Mouse (Mus musculus): ENCODE measurements around the gene Sem1. TPM values are rescaled to one million over a fixed set of nuclear protein-coding genes. Genes with fewer than 3 reads are reported as not detected.

The Sem1 gene
- polyA plus RNA-seq, 2 experiments, result 53.7 to 141 TPM

DNA sequence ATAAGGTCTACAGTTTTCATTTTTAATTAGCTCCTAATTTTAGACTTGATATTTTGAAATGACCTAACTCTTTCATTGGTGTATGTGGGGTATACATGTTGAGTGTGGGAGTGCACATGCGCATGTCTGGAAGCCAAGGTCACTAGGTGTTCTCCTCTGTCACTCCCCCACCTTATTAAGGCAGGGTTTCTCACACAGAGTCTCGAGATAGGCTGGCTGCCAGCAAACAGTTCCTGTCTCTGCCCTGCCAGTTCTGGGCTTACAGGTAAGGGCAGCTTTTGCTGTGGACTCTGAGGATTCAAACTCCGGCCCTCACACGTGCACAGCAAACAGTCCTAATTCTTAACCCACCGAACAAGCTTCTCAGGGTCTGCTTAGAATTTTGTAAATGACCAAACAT is 14.8 kb downstream of the Sem1 start:
- H3K4me3 ChIP-seq (ENCODE audit: insufficient read depth in 1 of 2, low read depth in 2 of 2, low read length in 2 of 2), result no peak overlapping the region
- DNase-seq (ENCODE audit: low read depth in 3 of 3, low spot score in 3 of 3) (no peak), ATAC-seq (ENCODE audit: insufficient read depth) (no peak)
- H3K27ac ChIP-seq, result no peak overlapping the region
- no peaks in the 10 kb centered on the region for H3K36me3 ChIP-seq (replicated peaks; ENCODE audit: control insufficient read depth, insufficient read depth, low read depth)
- H3K4me1 ChIP-seq (replicated peaks; ENCODE audit: control insufficient read depth in 2 of 2, insufficient read depth in 2 of 2, low read length in 1 of 2), result peaks cover 0 to 8% of the 10 kb centered on the region in 2 experiments; a peak in 3 of 4 replicates
- H3K4me2 ChIP-seq (ENCODE audit: low read depth), result no peak overlapping the region
- no peaks in the 10 kb centered on the region for H3K9me3 ChIP-seq (ENCODE audit: control insufficient read depth, low read length)
- TF ChIP-seq EP300 (IDR thresholded peaks at IDR 0.05; ENCODE audit: low read depth) (no peak), CTCF (IDR thresholded peaks at IDR 0.05; ENCODE audit: low read depth) (no peak)
- no peaks in the 10 kb centered on the region for H3K27me3 ChIP-seq (ENCODE audit: control insufficient read depth, insufficient read depth, low read length)
- H3K9ac ChIP-seq (replicated peaks), result no peak overlapping the region
- 71% methylated on average over 5 of the region's 5 CpGs for WGBS (ENCODE audit: insufficient replicate concordance)

DNA sequence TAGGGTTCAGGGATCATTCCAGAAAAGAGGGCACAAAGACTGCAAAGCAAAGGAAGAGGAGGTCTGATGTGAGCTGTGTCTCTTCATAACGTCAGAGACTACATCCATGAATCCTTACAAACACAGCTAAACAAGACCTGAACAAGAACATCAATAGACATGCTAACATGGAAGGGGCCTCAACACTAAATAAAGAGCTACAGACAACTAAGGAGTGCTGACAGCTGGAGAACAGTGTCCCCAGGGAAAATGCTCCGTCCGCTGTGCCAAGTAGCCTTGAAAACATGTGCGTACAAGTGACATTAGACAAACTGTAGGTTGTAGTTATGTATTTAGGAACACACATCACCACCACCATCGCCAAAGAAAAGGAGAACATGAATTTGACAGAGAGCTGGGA is 15.7 kb downstream of the Sem1 start:
- H3K9me3 ChIP-seq (ENCODE audit: control insufficient read depth, low read length), result no peaks in the 10 kb centered on the region
- TF ChIP-seq CTCF (IDR thresholded peaks at IDR 0.05; ENCODE audit: low read depth), result no peak
- TF ChIP-seq EP300 (IDR thresholded peaks at IDR 0.05; ENCODE audit: low read depth), result no peak
- no peaks in the 10 kb centered on the region for H3K36me3 ChIP-seq (replicated peaks; ENCODE audit: control insufficient read depth, insufficient read depth, low read depth)
- no peak overlapping the region for H3K27ac ChIP-seq
- DNase-seq (ENCODE audit: low read depth in 3 of 3, low spot score in 3 of 3) (no peak), ATAC-seq (ENCODE audit: insufficient read depth) (no peak)
- H3K4me3 ChIP-seq (ENCODE audit: insufficient read depth in 1 of 2, low read depth in 2 of 2, low read length in 2 of 2), result no peak overlapping the region
- H3K4me1 ChIP-seq (replicated peaks; ENCODE audit: control insufficient read depth in 2 of 2, insufficient read depth in 2 of 2, low read length in 1 of 2), result peaks cover 0 to 8% of the 10 kb centered on the region in 2 experiments; a peak in 3 of 4 replicates
- no peak overlapping the region for H3K9ac ChIP-seq (replicated peaks)
- H3K4me2 ChIP-seq (ENCODE audit: low read depth), result no peak overlapping the region
- 80% methylated on average over 5 of the region's 5 CpGs for WGBS (ENCODE audit: insufficient replicate concordance)
- H3K27me3 ChIP-seq (ENCODE audit: control insufficient read depth, insufficient read depth, low read length), result no peaks in the 10 kb centered on the region

DNA sequence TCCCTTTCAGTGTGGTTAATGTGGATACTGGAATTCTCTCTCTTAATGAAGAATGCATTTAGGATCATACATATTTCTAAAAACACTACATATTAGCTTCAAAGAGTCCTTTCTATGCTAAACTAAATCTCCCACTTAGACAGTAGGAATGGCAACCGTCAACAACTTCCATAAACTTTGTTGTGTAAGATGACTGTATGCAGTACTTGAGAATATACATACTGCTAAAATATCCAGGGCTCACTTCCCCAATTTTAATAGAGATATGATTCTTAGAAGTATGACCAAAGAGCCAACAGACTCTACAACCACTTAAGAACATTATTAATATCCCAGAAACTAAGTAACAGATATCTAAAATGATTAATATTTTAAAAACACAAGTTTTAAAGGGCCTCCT is 20.8 kb downstream of the Sem1 start:
- no peak for TF ChIP-seq CTCF (IDR thresholded peaks at IDR 0.05; ENCODE audit: low read depth)
- TF ChIP-seq EP300 (IDR thresholded peaks at IDR 0.05; ENCODE audit: low read depth), result no peak
- Histone ChIP-seq H3K27ac (no peak overlapping the region), H3K4me2 (ENCODE audit: low read depth) (no peak overlapping the region), H3K9ac (replicated peaks) (no peak overlapping the region), H3K36me3 (replicated peaks; ENCODE audit: control insufficient read depth, insufficient read depth, low read depth) (no peaks in the 10 kb centered on the region), H3K4me1 (replicated peaks; ENCODE audit: control insufficient read depth in 2 of 2, insufficient read depth in 2 of 2, low read length in 1 of 2) (peaks cover 0 to 5% of the 10 kb centered on the region in 2 experiments; a peak in 2 of 4 replicates), H3K4me3 (ENCODE audit: insufficient read depth in 1 of 2, low read depth in 2 of 2, low read length in 2 of 2) (no peak overlapping the region), H3K9me3 (ENCODE audit: control insufficient read depth, low read length) (no peaks in the 10 kb centered on the region), H3K27me3 (ENCODE audit: control insufficient read depth, insufficient read depth, low read length) (no peaks in the 10 kb centered on the region)
- 80% methylated on average over 1 of the region's 1 CpGs for WGBS (ENCODE audit: insufficient replicate concordance)
- ATAC-seq (ENCODE audit: insufficient read depth) (no peak), DNase-seq (ENCODE audit: low read depth in 3 of 3, low spot score in 3 of 3) (no peak)

DNA sequence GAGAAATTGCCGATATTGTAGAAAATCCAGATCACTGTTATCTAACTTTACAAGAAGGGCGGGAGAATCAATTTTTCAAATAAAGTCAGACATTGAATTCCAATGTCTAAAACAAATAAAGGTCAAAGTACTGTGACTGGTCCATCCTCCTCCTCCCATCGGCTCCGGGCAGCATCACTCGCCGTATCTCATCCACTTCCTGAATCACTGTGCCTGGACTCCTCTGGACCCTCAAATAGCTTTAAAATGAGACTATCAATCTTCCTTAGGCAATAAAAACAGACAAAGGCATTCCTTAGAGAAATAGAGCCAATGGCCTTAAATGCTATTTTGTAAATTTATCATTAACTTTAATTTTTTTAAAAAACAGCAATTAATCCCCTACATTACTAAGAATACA is 26.5 kb downstream of the Sem1 start:
- no peak for TF ChIP-seq EP300 (IDR thresholded peaks at IDR 0.05; ENCODE audit: low read depth)
- Histone ChIP-seq H3K27me3 (ENCODE audit: control insufficient read depth, insufficient read depth, low read length) (no peaks in the 10 kb centered on the region), H3K27ac (no peak overlapping the region), H3K36me3 (replicated peaks; ENCODE audit: control insufficient read depth, insufficient read depth, low read depth) (no peaks in the 10 kb centered on the region), H3K9ac (replicated peaks) (no peak overlapping the region), H3K4me1 (replicated peaks; ENCODE audit: control insufficient read depth in 2 of 2, insufficient read depth in 2 of 2, low read length in 1 of 2) (no peaks in the 10 kb centered on the region), H3K4me3 (ENCODE audit: insufficient read depth in 1 of 2, low read depth in 2 of 2, low read length in 2 of 2) (no peak overlapping the region), H3K9me3 (ENCODE audit: control insufficient read depth, low read length) (no peaks in the 10 kb centered on the region), H3K4me2 (ENCODE audit: low read depth) (no peak overlapping the region)
- 81% methylated on average over 6 of the region's 6 CpGs for WGBS (ENCODE audit: insufficient replicate concordance)
- no peak for ATAC-seq (ENCODE audit: insufficient read depth)
- DNase-seq (ENCODE audit: low read depth in 3 of 3, low spot score in 3 of 3), result no peak

DNA sequence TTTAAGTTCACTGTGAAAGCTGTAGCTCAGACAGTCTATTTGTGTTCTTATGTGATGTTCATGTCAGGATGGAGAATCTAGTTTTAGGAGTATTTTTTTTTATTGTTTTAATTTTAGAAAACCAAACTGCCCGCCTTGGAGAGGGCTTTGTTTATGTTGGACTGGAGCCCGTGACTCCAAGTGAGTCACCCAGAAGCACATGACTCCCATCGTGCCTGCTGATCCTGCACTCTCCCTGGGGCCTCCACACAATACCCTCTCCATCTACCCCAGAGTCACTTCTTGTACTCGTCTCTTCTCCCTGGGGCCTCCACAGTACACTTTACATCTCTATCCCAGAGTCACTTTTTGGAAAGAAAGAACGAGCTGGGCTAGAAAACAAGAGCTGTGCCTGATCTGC is 30.5 kb downstream of the Sem1 start:
- no peak for DNase-seq (ENCODE audit: low read depth in 3 of 3, low spot score in 3 of 3)
- Histone ChIP-seq H3K4me2 (ENCODE audit: low read depth) (no peak overlapping the region), H3K4me3 (ENCODE audit: insufficient read depth in 1 of 2, low read depth in 2 of 2, low read length in 2 of 2) (no peak overlapping the region), H3K9ac (replicated peaks) (no peak overlapping the region), H3K27ac (no peak overlapping the region), H3K4me1 (replicated peaks; ENCODE audit: control insufficient read depth in 2 of 2, insufficient read depth in 2 of 2, low read length in 1 of 2) (no peaks in the 10 kb centered on the region), H3K36me3 (replicated peaks; ENCODE audit: control insufficient read depth, insufficient read depth, low read depth) (no peaks in the 10 kb centered on the region), H3K27me3 (ENCODE audit: control insufficient read depth, insufficient read depth, low read length) (no peaks in the 10 kb centered on the region), H3K9me3 (ENCODE audit: control insufficient read depth, low read length) (no peaks in the 10 kb centered on the region)
- ATAC-seq (ENCODE audit: insufficient read depth), result no peak
- 57% methylated on average over 5 of the region's 5 CpGs for WGBS (ENCODE audit: insufficient replicate concordance)
- no peak for TF ChIP-seq EP300 (IDR thresholded peaks at IDR 0.05; ENCODE audit: low read depth)
- TF ChIP-seq CTCF (IDR thresholded peaks at IDR 0.05; ENCODE audit: low read depth), result no peak

All from liver, embryonic 14.5 days (tissue).